Mouse (Mus musculus) spleen, postnatal 4 days (tissue): ENCODE results near the gene Capn5.

ENCODE experiments used
- DNase-seq, 2 experiments: peaks; one replicate each; pipeline ENCODE4 v3.0.0; 2022; ENCODE audit warnings: low spot score in 2 of 2

The Capn5 gene

DNA sequence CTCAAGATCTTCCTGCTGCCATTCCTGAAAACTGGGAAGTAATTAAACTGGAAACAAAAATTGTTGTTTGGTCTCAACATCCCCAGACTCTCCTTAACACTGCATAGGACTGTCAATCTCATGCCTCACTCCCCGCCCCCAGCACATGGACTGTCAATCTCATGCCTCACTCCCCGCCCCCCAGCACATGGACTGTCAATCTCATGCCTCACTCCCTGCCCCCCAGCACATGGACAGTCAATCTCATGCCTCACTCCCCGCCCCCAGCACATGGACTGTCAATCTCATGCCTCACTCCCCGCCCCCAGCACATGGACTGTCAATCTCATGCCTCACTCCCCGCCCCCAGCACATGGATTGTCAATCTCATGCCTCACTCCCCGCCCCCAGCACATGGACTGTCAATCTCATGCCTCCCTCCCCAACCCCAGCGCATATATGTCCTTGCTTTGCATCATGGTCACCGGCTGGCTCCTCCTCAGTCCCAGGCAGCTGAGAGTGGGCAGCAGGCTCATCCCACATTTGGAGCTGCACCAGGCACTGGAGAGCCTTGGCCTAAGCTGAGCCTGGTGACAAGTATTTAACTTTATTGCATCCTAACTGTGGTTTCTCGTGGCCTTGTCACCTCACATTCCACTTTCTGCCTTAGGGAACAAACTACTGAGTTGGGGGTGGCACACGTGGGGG lies 29.2 kb downstream of the Capn5 start:
- DNase-seq, result no peak

DNA sequence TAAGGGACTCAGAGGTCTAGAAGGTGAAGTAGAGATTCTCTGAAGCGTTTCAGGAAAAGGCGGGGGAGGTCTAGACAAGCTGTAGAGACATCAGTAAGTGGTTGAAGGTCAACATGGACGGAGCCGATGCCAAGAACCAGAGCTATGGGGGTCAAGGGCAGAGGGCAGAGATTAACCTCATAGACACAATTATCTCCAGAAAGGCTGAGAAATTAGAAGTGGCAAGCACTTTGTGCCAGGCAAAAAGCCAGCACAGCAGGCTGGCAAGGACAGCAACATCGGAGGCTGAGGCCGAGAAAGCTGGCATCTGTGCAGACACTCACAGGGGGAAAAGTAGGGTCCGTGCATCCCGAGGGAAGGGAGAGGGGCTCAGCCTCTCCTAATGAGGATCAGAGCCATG lies 30.3 kb downstream of the Capn5 start:
- no peak for DNase-seq

DNA sequence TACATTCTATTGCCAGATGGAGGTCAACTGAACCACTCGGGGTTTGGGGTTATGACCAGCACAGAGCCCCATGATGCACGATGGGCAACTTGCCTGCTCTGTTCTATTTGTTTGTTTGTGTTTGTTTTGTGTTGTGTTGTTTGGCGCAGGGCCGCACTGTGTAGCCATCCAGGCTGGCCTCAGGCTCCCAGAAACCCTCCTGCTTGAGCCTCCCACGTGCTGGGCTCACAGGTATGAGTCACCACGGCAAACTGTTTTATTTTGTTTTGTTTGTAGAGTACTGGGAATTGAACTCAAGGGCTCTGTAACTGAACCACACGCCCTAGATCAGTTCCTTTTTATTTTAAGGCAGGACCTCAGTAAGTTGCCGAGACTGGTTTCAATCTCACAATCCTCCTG lies 31.6 kb downstream of the Capn5 start:
- no peak for DNase-seq

DNA sequence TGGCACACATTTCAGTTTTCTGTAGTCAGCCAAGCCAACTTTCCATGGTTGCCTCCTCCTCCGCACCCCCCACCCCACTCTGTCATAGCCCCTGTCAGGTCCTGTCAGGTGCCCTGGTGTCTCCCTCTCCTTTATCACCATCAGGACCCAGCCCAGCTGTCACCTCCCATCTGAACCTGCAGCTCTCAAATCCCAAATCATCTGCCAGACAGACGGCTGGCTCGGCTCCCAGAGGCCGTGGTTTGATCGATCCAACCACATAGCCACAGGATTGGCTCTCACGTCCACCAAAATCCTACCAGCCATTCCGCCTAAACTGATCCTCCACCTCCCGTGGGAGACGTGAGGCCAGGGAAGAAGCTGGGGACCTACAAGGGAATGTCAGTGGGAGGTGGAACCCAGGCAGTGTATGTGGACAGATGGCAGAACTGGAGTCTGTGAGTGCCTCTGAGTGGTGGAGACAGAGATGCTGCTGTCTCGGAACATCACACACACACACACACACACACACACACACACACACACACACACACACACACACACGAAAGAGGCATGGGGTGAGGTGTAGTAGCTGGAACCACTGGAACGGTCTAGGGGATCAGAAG lies 32.1 kb downstream of the Capn5 start:
- DNase-seq, result no peak

DNA sequence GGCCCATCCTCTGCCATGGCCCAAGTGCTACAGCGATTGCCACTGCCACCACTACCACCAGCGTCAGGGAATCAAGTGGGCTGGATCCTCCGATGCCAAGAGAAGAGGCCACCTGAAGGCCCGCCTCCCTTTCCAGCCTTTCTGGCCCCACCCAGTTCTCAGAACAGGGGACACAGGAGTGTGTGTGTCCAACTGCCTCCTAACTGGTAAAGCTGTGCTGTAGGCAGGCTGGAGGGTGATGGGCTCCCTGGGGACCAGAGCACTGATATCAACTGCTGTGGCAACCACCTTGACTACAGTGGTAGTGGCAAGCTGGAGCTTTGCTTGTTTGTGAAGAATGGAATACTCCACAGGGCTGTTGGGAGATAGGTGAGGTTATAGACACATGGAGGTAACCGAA lies 32.7 kb downstream of the Capn5 start, which contains the start of gene Omp:
Gene Omp (minus strand): TSS at position 101 of the 400 bp plus-strand sequence.
- no peak for DNase-seq

DNA sequence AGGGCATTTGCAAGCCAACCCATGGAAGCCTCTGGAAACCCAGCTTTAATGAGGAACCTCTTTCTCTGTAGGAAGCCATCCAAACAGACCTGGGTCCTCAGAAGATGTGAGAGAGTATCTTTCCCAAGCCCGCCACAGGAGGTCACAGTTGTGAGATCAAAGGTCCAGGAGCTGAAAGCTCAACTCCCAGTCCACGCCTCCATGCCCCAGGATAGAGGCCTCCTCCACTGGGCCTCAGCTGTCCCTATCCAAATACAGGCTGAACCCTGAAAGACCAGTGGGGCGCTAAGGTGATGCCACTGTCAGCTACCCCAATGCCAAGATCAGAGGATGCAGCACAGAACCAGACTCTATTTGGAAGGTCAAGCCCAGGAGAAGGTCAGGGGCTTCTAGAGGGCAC lies 35.4 kb downstream of the Capn5 start:
- no peak for DNase-seq

DNA sequence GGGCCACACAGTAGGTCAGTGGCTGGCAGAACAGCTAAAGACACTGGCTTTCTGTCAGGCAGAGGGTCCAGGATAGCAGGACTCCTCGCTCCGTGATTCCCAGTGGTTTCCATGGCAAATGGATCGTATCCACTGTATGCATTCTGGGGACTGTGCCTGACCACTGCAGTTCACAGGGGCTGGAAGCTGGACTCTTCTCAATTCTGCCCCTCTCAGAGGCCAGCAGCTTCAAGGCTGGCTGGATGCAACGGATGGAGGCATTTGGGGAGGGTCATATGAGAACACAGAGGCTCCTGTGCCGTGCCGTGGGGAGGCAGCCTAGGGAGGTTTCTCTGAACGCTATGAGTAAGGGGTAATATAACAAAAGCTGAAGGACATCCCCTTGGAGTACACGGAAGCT lies 35.8 kb downstream of the Capn5 start:
- DNase-seq, result no peak

DNA sequence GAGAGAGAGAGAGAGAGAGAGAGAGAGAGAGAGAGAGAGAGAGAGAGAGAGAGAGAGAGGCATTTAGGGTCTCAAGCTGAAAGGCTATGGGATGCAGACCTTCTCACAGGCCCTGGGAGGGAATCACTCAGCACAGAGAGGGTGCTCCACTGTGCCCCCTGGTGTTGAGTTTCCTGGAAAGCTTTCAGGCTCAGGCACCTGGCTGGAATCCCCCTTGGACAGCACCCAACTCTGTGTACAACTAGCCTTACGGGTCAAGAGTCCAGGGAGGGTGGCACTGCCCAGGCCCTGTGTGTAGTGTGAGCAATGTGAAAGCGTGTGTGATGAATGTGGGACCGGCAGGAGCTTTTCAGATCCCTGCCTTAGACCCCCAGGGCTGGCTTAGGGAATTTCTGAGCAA lies 36.9 kb downstream of the Capn5 start:
- DNase-seq, result peak in 1 of 2 experiments; percentile 71

DNA sequence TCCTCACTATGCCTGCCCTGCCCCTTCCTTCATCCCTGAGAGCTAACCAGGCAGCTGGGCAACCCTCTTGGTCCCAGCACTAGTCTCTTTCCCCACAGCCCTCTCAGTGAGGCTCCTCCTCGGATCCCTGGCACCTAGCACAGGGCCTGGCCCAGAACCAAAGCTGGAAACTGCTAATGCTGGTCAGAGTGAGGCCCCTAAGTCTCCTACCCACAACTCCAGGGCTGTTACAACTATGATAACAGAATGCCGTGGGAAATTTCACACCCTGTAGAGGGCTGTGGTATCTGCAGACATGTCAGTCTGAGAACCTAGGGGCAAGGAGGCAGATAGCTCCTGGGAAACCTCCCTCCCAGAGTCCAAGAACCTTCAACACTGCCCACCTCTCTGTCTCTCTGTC lies 37.5 kb downstream of the Capn5 start:
- no peak for DNase-seq

DNA sequence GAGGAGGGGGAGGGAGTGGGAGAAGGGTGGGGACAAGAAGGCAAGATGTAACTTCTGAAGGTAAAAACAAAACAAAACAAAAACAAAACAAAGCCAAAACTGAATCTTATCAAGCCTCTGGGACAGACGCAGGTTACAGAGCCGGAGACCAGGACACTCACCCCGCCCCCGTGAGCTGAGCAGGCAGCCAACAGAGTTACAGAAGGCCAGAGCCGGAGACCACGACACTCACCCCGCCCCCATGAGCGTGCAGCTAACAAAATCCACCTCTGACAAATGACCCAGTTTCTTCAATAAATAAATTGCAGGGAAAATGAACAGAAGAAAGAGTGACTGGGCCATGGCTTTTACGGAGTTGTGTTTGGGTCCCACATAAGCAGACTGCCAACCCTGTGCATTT lies 38.9 kb downstream of the Capn5 start:
- DNase-seq, result no peak

DNA sequence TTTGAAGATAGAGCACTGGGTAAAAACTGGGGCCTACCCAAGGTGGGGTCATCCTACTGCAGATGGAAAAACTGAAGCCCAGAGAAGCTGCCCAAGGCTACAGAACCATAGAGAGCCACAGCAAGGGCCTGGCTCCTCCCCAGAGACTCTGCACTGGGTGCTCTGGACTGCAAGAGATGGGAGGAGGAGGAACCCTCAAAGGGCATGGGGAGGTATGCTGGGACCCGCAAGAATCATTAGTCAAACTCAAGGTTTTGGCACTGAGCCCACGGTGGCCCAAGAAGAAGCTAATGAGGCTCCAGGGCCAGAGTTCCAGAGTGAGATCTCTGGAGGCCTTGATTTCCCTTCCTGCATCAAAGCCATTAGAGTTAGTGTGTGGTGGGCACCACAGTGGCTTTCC lies 40.1 kb downstream of the Capn5 start:
- DNase-seq, result no peak

DNA sequence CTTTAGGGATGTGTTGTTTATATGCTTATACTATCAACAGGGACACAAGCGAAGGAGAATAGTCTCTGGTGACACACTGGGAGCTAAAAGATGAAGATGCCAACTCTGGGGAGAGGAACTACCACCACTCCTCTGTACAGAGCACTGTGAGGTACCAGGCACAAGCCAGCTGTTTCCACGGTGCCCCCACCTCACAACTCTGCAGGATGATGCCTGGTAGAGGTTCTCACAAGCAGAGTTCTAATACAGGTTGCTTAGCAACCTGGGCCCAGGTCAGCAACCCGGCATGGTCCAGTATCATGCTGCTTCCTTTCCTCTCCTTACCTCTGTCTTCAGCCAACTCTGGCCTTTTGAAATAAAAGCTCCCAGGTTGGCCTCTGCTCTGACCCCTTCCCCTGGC lies 40.5 kb downstream of the Capn5 start:
- DNase-seq, result no peak

DNA sequence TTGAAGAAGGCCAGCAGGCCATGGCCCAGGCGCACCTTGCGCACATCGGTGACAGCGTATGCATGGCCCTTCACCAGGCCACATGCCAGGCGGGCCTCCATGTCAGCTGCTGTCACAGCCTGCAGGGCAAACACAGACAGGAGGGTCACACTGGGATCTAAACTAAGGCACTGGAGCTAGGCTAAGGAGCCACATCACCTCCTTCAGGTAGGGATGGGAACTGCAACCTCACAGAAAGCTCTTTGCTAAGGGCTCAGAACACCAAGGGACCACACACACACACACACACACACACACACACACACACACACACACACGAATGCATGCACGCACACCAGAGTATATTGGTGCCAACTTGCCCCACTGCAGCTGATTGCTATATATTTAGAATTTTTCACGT lies 46.3 kb downstream of the Capn5 start:
- no peak for DNase-seq

DNA sequence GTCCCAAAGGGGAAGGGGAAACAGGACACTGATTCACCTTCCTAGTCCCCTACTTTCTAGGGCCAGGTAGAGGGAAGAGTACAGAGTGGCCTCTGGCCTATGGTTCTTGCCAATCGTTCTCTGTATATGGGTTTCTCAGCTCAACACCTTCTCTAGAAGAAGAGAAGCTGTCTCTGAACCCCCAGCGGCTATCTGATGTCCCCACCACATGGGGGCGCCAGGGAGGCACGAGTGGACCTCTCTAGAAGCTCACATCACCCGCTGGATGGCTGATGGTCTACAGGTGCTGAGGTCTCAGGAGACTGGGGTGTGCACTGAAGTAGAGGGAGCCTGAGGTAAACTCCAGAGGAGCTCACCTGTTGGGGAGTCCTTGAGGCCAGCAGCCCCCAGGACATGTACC lies 52.6 kb downstream of the Capn5 start:
- peak; percentile 56 to 86 for DNase-seq

DNA sequence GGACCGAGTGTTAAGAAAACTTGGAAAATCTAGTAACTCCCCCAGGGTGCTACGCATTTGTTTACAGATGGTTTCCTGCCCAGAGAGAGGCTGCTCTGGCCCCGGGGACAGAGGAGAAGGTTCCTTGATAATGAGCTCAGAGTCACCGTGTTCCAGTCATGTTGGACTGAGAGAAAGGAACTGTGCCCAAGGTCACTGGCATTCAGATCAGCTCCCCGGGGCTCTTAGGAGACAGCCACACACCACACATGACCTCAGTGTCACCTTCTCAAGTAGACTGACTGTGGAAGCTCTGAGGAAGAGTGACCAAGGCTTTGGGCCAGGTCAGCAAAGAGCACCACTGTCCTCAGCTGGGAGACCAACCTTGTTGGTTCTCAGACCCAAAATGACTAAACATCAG lies 53.4 kb downstream of the Capn5 start:
- DNase-seq, result no peak

DNA sequence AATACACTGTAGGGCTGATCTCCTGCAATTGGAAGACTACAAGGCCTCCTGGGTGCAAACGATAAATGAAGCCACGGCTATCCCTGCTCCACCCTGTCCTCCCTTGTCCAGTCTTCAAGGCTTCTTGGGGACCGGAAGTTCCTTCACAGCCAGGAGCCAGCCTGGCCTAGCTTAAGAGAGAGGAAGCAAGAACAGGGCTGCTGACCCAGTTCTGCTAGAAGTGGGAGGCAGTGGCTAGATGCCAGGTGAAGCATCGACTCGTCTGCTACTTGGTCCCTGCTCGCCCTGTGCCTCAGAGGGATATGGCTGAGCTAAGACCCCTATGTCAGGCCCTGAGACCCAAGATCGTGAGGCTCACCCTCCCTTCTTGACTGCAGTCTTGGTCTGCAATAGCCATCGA lies 56.4 kb downstream of the Capn5 start:
- no peak for DNase-seq

DNA sequence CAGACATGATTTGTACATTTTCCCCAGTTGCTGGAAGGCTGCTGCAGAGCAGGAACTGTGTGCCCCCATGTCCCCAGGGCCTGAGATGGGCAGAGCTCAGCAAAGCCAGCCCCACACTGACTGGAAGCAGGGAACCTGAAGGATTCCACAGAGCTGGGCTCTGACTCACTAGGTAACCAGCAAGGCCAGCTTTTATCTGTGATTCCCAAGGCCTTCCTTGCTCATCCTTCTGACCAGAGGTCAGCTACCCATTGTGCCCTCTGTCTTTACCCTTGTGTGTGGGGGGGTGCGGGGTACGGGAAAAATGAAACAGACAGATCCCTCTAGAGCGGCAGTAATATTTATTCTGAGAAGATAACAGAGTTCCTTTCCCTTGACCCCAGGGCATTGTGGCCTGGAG lies 56.8 kb downstream of the Capn5 start:
- DNase-seq, result no peak

DNA sequence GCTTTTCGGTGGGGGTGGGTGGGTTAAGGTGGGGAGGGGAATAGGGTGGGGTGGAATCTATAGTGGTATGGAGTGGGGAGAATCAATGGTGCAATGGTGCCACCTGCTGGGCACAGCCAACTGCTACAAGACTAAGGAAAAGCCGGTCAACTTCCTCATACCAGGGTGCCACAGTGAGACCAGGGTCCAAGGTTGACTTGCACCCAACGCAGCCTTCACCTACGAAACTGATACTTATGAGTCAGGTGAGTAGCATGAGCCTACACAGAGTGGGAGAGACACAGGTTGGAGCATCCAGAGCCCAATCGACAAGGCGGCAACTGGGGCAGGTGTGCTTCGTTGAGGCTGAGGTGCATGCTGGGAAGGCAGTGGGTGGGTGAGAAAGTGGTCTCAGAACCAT lies 57.7 kb downstream of the Capn5 start:
- peak; percentile 61 to 87 for DNase-seq

DNA sequence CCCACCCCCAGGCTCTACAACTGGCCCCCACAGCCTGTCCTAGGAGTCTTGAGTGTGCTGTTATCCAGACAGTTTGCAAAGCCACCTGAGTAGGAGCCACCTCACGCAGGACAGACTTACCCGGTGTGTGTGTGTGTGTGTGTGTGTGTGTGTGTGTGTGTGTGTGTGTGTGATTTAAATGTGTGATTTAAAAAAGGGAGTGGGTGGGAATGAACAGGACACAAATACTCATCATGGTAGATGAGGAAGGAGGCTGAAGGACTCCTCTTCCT lies 58.2 kb downstream of the Capn5 start:
- DNase-seq, result no peak

DNA sequence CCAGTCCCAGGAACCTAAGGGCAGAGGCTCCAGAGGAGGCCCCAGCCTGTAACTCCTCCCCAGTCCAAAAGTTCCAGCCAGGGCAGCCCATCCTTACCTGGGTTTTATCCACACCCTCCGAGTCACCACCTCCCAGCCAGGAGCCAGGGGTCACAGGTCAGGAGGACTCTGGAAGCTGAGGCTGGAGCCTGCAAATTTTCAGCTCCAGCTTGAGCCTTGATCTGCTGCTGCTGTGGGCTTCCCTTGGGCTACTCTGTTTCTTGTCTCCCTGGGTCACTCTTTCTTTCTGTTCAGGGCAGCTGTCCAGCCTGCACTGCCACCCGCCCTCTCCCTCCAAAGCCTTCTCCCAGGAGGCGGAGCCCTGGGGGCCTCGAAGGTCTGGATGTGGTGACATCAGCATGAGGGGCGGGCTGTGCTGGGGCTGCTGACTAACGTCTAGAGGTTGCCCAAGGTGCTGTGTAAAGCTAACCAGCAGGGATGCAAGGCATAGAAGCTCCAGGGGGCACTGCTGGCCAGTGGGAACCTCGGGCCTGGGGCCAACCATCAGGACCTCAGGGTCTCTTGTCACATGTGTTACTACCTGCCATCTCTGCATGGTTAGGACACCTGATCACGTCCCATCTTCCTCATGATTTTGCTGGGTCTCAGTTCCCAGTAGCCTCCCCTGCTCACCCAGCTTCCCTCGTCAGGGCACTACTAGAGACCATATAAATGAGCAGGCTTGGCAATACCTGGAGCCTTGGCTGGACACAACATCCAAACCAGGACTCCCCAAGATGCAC lies 58.7 kb downstream of the Capn5 start, which contains the start of gene Myo7a:
Gene Myo7a (minus strand): TSS at position 346 of the 782 bp plus-strand sequence.
- DNase-seq, result no peak

DNA sequence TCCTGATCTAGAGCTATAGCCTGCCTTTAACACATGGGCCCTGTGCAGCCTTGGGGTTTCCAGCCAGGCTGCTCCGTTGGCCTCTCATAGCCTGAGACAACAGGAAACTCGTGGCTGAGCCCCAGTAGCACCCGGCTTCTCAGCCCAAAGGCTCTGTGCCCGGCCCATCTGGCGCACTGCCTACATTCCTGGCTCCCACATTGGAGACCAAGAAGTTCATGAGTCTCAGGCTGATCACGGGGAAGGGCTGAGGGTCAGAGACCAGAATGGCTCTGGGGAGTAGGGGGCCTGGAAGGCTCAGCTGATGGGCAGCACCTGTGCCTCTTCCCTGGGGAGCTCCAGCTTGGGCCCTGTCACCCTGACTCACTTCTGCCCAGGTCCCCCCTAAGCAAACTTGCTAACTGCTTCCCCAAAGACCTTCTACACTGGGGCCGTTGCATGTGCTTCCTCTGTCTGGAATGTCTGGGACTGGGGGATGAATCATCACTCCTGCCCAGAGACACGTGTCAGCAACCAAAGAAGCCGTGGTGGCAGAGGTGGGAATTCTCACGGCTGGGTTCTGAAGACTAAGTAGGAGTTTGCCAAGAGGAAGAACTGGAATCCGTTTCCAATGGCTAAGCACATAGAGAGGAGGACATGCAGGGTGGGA lies 60.9 kb downstream of the Capn5 start:
- DNase-seq, result no peak

DNA sequence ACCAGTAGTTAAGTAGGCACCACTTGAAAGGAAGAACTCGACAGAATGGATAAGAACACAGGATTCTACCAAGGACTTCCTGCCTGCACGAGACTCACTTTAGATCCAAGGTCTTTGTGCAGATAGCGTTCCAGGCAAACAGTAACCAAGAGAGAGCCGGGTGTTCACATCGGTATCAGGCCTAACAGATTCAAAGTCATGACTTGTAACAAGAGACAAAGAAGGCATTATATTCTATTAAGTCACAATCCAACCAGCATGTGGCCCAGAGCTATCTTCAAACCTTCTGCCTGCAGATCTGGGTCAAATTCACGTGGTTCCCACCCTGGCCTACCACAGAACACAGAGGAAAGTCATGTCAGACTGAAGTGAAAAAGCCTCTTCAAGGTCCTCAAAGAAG lies 63.4 kb downstream of the Capn5 start:
- no peak for DNase-seq

DNA sequence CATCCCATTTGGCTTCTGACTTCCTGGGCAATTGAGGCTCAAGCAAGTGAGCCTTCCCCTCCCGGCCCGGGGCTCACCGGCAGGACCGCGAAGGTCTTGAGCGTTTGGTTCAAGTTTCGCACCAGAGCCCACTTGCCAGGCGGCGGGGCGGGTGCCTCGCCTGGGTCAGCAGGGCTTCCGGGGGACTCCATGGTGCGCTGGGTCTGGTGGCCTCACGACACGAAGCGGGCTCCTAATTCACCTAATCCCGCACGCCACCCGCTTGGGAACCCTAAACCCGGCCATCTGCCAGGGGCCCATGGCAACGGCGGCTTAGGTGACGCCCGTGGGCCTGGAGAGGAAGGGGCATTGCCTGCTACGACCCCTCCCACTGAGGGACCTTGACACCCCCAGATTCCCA lies 66.8 kb downstream of the Capn5 start:
- no peak for DNase-seq
